Mouse (Mus musculus): Measurements from ENCODE around the gene Ntsr1. TPM values are rescaled to one million over a fixed set of nuclear protein-coding genes. Genes with fewer than 3 reads are reported as not detected.

The Ntsr1 gene
- total and polyA plus RNA-seq, 3 experiments = not detected

DNA sequence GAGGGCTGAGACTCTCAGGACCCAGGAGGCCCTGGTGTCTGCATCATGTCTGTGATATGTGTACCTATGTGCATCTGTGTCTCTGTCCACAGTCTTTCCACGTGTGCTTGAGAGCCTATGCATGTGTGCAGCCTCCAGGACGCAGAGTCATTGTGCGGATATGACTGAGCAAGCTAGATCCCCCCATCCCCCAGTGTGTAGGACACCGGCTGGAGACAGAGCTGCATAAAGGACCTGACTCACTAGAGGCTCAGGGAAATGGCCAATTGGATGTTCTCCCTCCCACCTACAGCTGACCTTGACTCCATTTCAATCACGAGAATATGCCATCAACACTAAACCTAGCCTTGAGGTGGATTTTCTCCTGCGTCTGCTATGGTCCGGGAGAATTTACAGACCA, 27.7 kb downstream of the Ntsr1 start:
- H3K79me2 ChIP-seq (ENCODE audit: control insufficient read depth, insufficient read depth, low read length, poor library complexity) = no peaks in the 10 kb centered on the region
- no peak overlapping the region for H3K27ac ChIP-seq (ENCODE audit: control insufficient read depth, low read depth, low read length)
- H3K4me1 ChIP-seq (ENCODE audit: control insufficient read depth in 1 of 2, insufficient read depth in 2 of 2, low read length in 2 of 2) = no peaks in the 10 kb centered on the region
- H3K27me3 ChIP-seq (ENCODE audit: control insufficient read depth in 1 of 2, insufficient read depth in 2 of 2, low read length in 2 of 2) = peaks cover 0 to 6% of the 10 kb centered on the region in 2 experiments; a peak in 3 of 4 replicates
- no peak overlapping the region for H3K9ac ChIP-seq (ENCODE audit: control insufficient read depth, low read depth, low read length, poor library complexity, severe bottlenecking)
- TF ChIP-seq ELF1 (IDR thresholded peaks at IDR 0.05; ENCODE audit: low read depth, low read length) (no peak), CTCF (IDR thresholded peaks at IDR 0.05 in 2 of 3, conservative IDR thresholded peaks at IDR 0.05 in 1 of 3; ENCODE audit: control insufficient read depth in 1 of 3, insufficient read depth in 1 of 3, low read depth in 2 of 3, low read length in 3 of 3, poor library complexity in 1 of 3, severe bottlenecking in 1 of 3) (no peak)
- no peak for DNase-seq (ENCODE audit: low read depth, low spot score)
- H3K4me3 ChIP-seq (ENCODE audit: control insufficient read depth in 1 of 2, insufficient read depth in 1 of 2, low read depth in 2 of 2, low read length in 2 of 2) = no peak overlapping the region
- H3K9me3 ChIP-seq (replicated peaks; ENCODE audit: insufficient read depth, low read length) = no peaks in the 10 kb centered on the region
- H3K36me3 ChIP-seq (ENCODE audit: control insufficient read depth in 1 of 2, insufficient read depth in 2 of 2, low read length in 2 of 2) = no peaks in the 10 kb centered on the region

DNA sequence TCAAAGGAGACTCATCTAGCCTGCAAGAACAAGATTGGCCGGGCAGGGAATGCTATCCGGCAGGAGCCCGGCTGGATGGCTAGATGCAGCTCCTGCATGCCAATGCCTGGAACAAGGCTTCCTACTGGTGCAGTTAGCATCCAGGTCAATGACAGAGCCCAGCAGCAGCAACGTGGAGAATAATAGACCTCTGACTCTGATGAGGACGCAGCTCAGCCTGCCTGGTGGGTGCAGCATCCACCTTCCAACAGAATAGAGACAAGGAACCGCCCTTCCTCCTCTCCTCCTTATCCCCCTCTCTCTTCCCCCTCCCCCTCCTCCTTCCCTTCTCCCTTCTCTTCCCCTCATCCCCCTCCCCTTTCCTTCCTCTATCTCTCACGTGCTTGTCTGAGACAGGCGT, 28.1 kb downstream of the Ntsr1 start:
- H3K9ac ChIP-seq (ENCODE audit: control insufficient read depth, low read depth, low read length, poor library complexity, severe bottlenecking) = no peak overlapping the region
- H3K27ac ChIP-seq (ENCODE audit: control insufficient read depth, low read depth, low read length) = no peak overlapping the region
- peaks cover 0 to 6% of the 10 kb centered on the region in 2 experiments; a peak in 3 of 4 replicates for H3K27me3 ChIP-seq (ENCODE audit: control insufficient read depth in 1 of 2, insufficient read depth in 2 of 2, low read length in 2 of 2)
- no peak overlapping the region for H3K4me3 ChIP-seq (ENCODE audit: control insufficient read depth in 1 of 2, insufficient read depth in 1 of 2, low read depth in 2 of 2, low read length in 2 of 2)
- no peak for TF ChIP-seq MAZ (IDR thresholded peaks at IDR 0.05; ENCODE audit: low read depth, low read length)
- no peak for TF ChIP-seq MYC (IDR thresholded peaks at IDR 0.05; ENCODE audit: low read depth, low read length)
- no peak for TF ChIP-seq TBP (IDR thresholded peaks at IDR 0.05; ENCODE audit: low read depth, low read length)
- no peak for TF ChIP-seq GATA1 (IDR thresholded peaks at IDR 0.05; ENCODE audit: low read depth, low read length)
- no peak for TF ChIP-seq TAL1 (IDR thresholded peaks at IDR 0.05; ENCODE audit: low read length)
- TF ChIP-seq NRF1 (IDR thresholded peaks at IDR 0.05; ENCODE audit: insufficient read depth, low read depth, low read length, poor library complexity, severe bottlenecking) = no peak
- TF ChIP-seq RCOR1 (IDR thresholded peaks at IDR 0.05; ENCODE audit: low read depth, low read length) = no peak
- no peak for TF ChIP-seq POLR2AphosphoS2 (IDR thresholded peaks at IDR 0.05; ENCODE audit: low read length)
- no peak for TF ChIP-seq CTCF (IDR thresholded peaks at IDR 0.05 in 2 of 3, conservative IDR thresholded peaks at IDR 0.05 in 1 of 3; ENCODE audit: control insufficient read depth in 1 of 3, insufficient read depth in 1 of 3, low read depth in 2 of 3, low read length in 3 of 3, poor library complexity in 1 of 3, severe bottlenecking in 1 of 3)
- no peak for TF ChIP-seq ELF1 (IDR thresholded peaks at IDR 0.05; ENCODE audit: low read depth, low read length)
- H3K9me3 ChIP-seq (replicated peaks; ENCODE audit: insufficient read depth, low read length) = no peaks in the 10 kb centered on the region
- H3K36me3 ChIP-seq (ENCODE audit: control insufficient read depth in 1 of 2, insufficient read depth in 2 of 2, low read length in 2 of 2) = no peaks in the 10 kb centered on the region
- no peaks in the 10 kb centered on the region for H3K79me2 ChIP-seq (ENCODE audit: control insufficient read depth, insufficient read depth, low read length, poor library complexity)
- no peaks in the 10 kb centered on the region for H3K4me1 ChIP-seq (ENCODE audit: control insufficient read depth in 1 of 2, insufficient read depth in 2 of 2, low read length in 2 of 2)
- no peak for DNase-seq (ENCODE audit: low read depth, low spot score)

- H3K27me3 ChIP-seq (ENCODE audit: control insufficient read depth in 1 of 2, insufficient read depth in 2 of 2, low read length in 2 of 2) = peaks cover 0 to 4% of the 10 kb centered on the region in 2 experiments; a peak in 3 of 4 replicates
Observed at GRCm38 (mm10) chr2:180530130-180530529, 30.4 kb downstream of the Ntsr1 start.

More at GRCm38 (mm10) chr2:180530130-180530529, 30.4 kb downstream of the Ntsr1 start:
- TF ChIP-seq BHLHE40 (IDR thresholded peaks at IDR 0.05; ENCODE audit: borderline replicate concordance, low read depth, low read length) = no peak
- TF ChIP-seq ETS1 (IDR thresholded peaks at IDR 0.05; ENCODE audit: low read depth, low read length) = no peak
- TF ChIP-seq SIN3A (IDR thresholded peaks at IDR 0.05; ENCODE audit: low read length) = no peak
- no peak for TF ChIP-seq POLR2AphosphoS2 (IDR thresholded peaks at IDR 0.05; ENCODE audit: low read length)
- TF ChIP-seq MEF2A (IDR thresholded peaks at IDR 0.05; ENCODE audit: extremely low read depth, insufficient replicate concordance, low read depth, low read length, poor library complexity, severe bottlenecking) = no peak
- TF ChIP-seq UBTF (IDR thresholded peaks at IDR 0.05; ENCODE audit: borderline replicate concordance, insufficient read depth, low read depth, low read length) = no peak
- no peak for TF ChIP-seq USF1 (IDR thresholded peaks at IDR 0.05; ENCODE audit: low read depth, low read length)
- TF ChIP-seq POLR2A (IDR thresholded peaks at IDR 0.05; ENCODE audit: control insufficient read depth in 1 of 2, insufficient read depth in 1 of 2, low read depth in 1 of 2, low read length in 2 of 2, poor library complexity in 1 of 2) = no peak
- TF ChIP-seq ELF1 (IDR thresholded peaks at IDR 0.05; ENCODE audit: low read depth, low read length) = no peak
- no peak for TF ChIP-seq MYC (IDR thresholded peaks at IDR 0.05; ENCODE audit: low read depth, low read length)
- no peak for TF ChIP-seq JUND (IDR thresholded peaks at IDR 0.05; ENCODE audit: low read depth, low read length)
- no peak for TF ChIP-seq ZKSCAN1 (IDR thresholded peaks at IDR 0.05; ENCODE audit: low read depth, low read length)
- no peak for TF ChIP-seq MAX (IDR thresholded peaks at IDR 0.05; ENCODE audit: low read length)
- TF ChIP-seq GATA1 (IDR thresholded peaks at IDR 0.05; ENCODE audit: low read depth, low read length) = no peak
- no peak for TF ChIP-seq CHD1 (IDR thresholded peaks at IDR 0.05; ENCODE audit: low read depth, low read length)
- no peak for TF ChIP-seq MYB (IDR thresholded peaks at IDR 0.05; ENCODE audit: low read depth, low read length)
- H3K9ac ChIP-seq (ENCODE audit: control insufficient read depth, low read depth, low read length, poor library complexity, severe bottlenecking) = no peak overlapping the region
- no peak overlapping the region for H3K27ac ChIP-seq (ENCODE audit: control insufficient read depth, low read depth, low read length)
- no peak for DNase-seq (ENCODE audit: low read depth, low spot score)
- no peaks in the 10 kb centered on the region for H3K36me3 ChIP-seq (ENCODE audit: control insufficient read depth in 1 of 2, insufficient read depth in 2 of 2, low read length in 2 of 2)
- H3K9me3 ChIP-seq (replicated peaks; ENCODE audit: insufficient read depth, low read length) = no peaks in the 10 kb centered on the region
- H3K79me2 ChIP-seq (ENCODE audit: control insufficient read depth, insufficient read depth, low read length, poor library complexity) = no peaks in the 10 kb centered on the region
- H3K4me3 ChIP-seq (ENCODE audit: control insufficient read depth in 1 of 2, insufficient read depth in 1 of 2, low read depth in 2 of 2, low read length in 2 of 2) = no peak overlapping the region
- no peaks in the 10 kb centered on the region for H3K4me1 ChIP-seq (ENCODE audit: control insufficient read depth in 1 of 2, insufficient read depth in 2 of 2, low read length in 2 of 2)
